Mouse (Mus musculus) cerebellum, adult 9-11 months (tissue): Measurements from ENCODE around the gene Nxf3.

Experiments used
- DNase-seq: peaks from one replicate; pipeline ENCODE4 v3.0.0; 2022

The Nxf3 gene

GRCm38 (mm10) chrX:136085155-136085554 lies at the start of gene Nxf3:
Nxf3 (minus strand) TSS chrX:136085255.
- no peak for DNase-seq

- peak; percentile 48 for DNase-seq
Observed at GRCm38 (mm10) chrX:136127744-136128064, 42.6 kb upstream of the Nxf3 start.

DNA sequence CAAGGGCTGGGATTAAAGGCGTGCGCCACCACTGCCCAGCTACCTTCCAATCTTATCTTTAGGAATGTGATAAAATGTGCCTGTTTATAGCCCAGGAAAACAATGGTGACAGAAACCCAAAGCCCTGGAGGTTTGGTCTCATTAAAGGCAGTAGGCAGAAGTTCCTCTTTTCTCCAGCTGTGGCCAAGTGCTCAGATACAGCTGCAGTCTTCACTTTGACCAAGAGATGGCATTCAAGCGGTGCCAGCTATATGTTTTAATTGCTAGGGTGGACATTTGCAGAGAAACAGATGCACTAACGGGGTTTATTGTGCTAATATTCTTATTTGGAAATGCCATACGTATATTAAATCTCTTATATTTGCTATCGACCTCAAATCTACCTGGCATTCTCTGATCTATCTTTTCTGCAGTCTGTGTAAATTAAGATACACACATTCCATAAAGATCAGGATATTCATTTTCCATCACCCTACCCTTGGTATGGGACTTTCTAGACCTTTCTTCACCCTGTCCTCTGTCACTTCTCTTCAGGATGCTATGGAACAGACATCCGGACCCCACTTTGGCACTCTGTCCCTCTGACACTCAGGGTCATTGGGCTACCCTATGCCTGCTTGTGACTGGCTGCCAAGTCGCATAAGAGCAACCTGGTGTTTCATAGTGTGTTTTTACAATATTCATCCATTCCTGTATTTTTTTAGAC lies 42.1 kb upstream of the Nxf3 start:
- no peak for DNase-seq

DNA sequence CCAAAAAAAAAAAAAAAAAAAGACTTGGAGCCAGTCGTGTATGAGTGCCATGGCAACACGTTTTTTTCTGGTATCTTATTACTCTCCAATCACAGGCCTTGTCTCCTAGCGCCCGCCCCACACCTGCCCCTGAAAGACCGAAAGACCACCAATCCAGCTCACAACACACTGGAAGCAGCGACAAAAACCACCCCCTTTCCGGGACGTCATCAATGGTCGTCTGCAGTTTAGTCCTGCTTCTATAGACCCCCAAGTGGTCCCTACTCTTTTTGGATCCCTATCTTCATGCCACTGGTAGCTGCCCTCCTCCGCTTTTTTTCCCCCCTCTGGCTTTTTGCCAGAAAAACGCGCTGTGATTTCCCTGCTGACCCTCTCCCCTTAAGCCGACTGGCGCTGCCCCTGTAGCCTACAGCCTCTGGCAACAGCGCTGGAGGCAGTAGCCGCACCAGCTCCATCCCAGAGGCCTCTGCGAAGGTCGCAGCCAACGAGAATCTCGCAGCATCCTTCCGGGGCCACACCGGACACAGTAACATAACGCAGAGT lies 30.4 kb upstream of the Nxf3 start:
- peak; percentile 77 for DNase-seq

- no peak for DNase-seq
Observed at GRCm38 (mm10) chrX:136115015-136115414, 30.0 kb upstream of the Nxf3 start.

- DNase-seq: peak; percentile 29
Observed at GRCm38 (mm10) chrX:136107942-136108341, 22.9 kb upstream of the Nxf3 start.

DNA sequence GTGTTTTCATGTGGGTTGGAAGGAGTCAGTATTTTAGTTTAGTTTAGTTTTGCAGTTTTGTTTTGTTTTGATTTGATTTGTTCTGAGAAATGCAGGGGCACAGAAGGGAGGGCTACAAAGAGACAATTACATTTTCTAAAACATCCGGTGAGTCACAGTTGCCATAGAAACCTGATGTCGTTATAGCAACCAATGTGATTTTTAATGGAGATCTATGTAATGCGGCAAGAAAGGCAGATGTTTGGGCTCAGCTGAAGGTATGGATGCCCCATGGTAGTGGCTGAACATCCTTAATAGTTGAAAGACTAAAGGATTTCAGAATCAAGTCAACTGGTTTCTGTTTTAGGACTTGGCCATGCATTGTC lies 19.7 kb upstream of the Nxf3 start:
- DNase-seq: no peak

DNA sequence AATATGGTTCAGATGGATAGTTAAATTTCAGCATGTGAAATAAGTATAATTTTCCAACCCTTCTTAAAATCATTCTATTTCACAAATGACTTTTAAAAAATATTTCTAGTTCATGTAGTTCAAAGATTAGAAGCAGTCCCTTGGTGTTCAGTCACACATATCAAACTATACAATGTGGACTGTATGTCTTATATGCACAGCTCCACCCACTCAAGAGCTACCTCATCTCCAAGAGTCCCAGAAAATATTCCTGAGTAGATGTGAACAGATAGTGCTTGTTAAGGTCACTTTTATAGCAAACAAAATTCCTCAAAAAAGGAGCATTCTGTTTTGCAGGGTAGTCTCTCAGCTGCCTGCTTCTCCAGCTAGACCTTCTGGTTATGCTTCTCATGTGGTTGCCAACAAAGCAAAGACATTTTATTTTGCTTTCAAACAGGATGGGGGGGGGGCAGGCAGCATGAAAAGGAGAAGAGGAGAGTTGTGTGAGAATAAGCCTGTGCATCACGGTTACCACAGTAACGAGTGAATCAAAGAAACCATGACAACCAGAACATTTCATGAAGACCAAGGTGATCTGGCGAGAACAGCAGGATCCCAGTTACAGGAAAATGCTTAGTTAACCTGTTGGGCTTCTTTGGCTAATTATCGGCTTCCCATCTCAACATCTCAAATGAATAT lies 19.1 kb upstream of the Nxf3 start:
- no peak for DNase-seq

- no peak for DNase-seq
Observed at GRCm38 (mm10) chrX:136094421-136094820, 9.4 kb upstream of the Nxf3 start.

- DNase-seq: no peak
Observed at GRCm38 (mm10) chrX:136092497-136093279, 7.6 kb upstream of the Nxf3 start.

DNA sequence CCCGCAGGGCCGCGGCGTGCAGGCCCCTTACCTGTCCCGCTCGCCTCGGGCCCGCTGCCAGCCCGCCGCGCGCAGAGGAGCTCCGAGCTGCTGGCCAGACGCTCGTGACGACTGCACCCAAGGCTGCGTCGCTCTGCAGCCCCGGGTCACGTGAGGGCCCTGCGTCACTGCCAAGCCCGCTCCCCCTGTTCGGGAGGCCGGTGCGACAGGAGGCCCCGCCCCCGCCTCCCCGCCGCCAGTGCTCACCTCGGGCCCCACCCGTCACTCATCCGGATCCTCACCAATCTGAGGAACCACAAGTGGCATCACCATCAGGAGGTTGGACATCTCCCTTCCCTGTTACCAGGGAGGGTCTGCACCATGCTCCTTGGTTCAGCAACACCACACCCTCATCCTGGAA lies 17.0 kb downstream of the Nxf3 start, which contains the start of gene Bex2:
Gene Bex2 (minus strand): TSS at position 217 of the 400 bp plus-strand sequence.
- DNase-seq: peak; percentile 84

GRCm38 (mm10) chrX:136067201-136067991 lies 17.7 kb downstream of the Nxf3 start:
- peak; percentile 49 for DNase-seq

DNA sequence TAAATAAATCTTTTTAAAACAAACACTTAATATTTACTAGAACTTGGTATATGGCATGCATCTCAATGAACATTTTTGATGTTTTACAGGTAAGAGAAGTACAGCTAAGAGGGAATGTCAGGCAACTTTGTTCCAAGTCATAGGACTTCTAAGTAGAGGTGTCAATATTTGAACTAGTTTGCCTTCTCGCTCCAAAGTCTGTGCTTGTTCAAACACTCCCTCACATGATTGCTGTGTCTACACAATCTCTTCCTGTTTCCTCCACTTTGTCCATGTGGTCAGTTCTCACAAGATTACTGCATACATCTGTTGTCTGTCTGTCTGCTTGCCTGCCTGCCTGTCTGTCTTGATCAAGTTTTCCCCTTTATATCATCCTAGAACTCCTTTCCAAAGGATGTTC lies 24.4 kb downstream of the Nxf3 start:
- no peak for DNase-seq

GRCm38 (mm10) chrX:136051219-136051618 lies 33.8 kb downstream of the Nxf3 start:
- DNase-seq: no peak

DNA sequence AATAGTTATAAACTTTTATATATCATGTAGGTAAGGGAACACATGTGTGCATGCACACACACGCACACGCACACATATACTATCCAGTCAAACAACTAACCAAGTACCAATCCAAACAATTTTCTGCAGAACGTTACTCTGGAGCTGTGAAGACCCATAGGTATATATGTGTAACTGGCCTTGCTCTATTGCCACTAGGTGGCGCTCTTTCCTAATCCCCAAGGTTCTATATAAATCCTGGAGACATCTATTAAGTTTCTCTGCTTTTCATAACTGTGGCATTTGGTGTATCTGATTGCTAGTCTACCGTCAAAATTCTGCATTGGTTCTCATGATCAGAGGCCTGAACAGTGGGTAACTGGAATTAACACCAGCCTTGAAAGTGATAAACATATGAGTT lies 37.5 kb downstream of the Nxf3 start:
- peak; percentile 51 for DNase-seq

DNA sequence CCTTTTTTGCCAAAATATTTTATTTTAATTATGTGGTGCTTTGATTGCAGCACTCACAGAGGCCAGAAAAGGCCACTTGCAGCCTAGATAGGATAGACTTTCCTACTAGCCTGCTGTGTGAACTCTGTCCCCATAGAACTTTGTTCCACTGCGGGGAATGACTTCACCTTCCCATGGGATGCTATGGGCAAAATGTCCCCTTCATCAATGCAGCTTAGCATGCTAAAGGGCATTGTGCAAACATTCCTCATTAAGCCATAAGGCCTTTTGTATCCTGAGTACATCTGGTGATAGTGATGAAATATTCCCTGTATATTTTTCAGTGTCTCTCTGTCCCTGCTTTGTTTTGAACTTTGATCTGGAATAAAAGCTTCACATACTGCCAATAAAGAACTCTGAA lies 41.3 kb downstream of the Nxf3 start:
- DNase-seq: no peak

DNA sequence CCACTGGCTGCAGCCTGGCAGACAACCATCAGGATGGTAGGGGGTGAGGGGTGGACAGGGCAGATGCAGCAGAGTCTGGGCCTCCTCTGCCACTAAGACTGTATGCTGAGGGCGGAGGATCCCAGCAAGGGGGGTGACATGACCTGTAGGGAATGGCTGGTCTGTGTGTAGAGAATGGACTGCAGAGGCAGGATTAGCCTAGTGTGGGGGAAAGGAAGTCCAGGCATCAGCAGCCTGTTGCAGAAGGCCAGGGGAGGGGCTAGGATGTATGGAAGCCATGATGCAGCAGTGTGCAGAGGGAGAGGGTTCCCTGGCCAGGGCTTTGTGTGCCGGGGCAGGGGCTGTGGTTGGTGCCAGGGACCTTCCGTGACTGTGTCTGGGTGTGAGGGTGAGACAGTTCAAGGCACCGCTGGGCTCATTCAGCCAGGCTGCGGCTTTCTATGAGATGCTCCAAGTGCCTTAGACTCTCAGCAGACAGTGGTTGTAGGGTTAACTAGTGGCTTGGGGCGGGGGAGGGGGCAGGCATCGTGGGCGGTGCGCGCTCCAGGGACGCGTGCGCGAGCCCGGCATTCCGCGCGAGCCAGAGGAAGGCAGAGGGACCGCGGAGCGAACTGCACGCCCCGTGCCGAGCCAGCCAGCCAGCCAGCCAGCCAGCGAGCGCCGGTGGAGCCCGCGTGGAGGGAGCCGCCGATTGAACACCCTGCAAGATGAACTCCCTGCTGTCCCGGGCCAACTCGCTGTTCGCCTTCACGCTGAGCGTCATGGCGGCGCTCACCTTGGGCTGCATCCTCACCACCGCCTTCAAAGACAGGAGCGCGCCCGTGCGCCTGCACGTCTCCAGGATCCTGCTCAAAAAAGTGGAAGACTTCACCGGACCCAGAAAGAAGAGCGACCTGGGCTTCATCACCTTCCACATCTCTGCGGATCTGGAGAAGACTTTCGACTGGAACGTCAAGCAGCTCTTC lies 52.0 kb downstream of the Nxf3 start, which contains the start of gene Arxes1:
Gene Arxes1 (plus strand): TSS at position 569 of the 965 bp plus-strand sequence.
- peak; percentile 52 for DNase-seq

DNA sequence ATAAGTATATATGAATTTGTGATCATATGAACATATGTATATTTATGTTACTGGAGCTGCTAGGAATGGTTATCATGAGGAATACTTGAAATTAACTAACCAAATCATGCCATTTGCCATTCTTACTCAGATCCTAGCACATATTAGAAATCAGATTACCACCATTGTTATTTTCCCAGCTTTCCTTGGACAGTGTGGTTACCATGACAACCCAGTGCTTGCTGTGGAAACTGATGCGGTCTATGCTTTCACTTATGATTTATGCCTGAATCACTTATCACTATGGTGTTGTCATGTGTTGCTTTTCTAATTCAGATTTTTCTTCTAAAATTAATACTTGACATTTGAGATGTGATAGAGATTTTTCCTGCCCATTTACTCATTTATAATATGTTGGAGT lies 54.7 kb downstream of the Nxf3 start:
- no peak for DNase-seq
